Mouse (Mus musculus) intestine, postnatal 0 days (tissue): ENCODE results near the gene Sik3. TPM values are rescaled to one million over a fixed set of nuclear protein-coding genes. Genes with fewer than 3 reads are reported as not detected.
A peak's percentile ranks its signal among the peaks of the same experiment; 100 is the strongest.

ENCODE experiments used
- ATAC-seq: fragments of 200-750 bp; cut with Nextera tagmentation; 2 replicates; pipeline ENCODE4 v1.8.0; 2017; ENCODE audit warnings: mild to moderate bottlenecking, moderate TSS enrichment, moderate library complexity
- H3K27ac ChIP-seq: fragments of 300-500 bp; sonication (generic); 2 replicates; pipeline ENCODE4 v1.5.1; 2014; ENCODE audit warnings: mild to moderate bottlenecking, low read depth, low read length, moderate library complexity
- H3K27me3 ChIP-seq: fragments of 300-500 bp; sonication (generic); replicated peaks from 2 replicates; pipeline ENCODE4 v1.6.1; 2014; ENCODE audit warnings: low read length, mixed read lengths; ENCODE audit not compliant: control insufficient read depth, insufficient read depth
- H3K36me3 ChIP-seq: fragments of 300-500 bp; sonication (generic); 2 replicates; pipeline ENCODE4 v1.6.1; 2014; ENCODE audit warnings: mild to moderate bottlenecking, moderate library complexity; ENCODE audit not compliant: control insufficient read depth, insufficient read depth
- H3K4me1 ChIP-seq: fragments of 300-500 bp; sonication (generic); replicated peaks from 2 replicates; pipeline ENCODE4 v1.6.1; 2014; ENCODE audit warnings: antibody characterized with exemption, low read length, mixed read lengths; ENCODE audit not compliant: control insufficient read depth, insufficient read depth
- H3K4me2 ChIP-seq: fragments of 300-500 bp; sonication (generic); replicated peaks from 2 replicates; pipeline ENCODE4 v1.6.1; 2014; ENCODE audit warnings: low read depth, mild to moderate bottlenecking, moderate library complexity
- H3K4me3 ChIP-seq: fragments of 300-500 bp; sonication (generic); 2 replicates; pipeline ENCODE4 v1.5.1; 2014; ENCODE audit warnings: low read depth, low read length
- H3K9ac ChIP-seq: fragments of 300-500 bp; sonication (generic); 2 replicates; pipeline ENCODE4 v1.6.1; 2014; ENCODE audit warnings: mild to moderate bottlenecking, low read depth, low read length
- H3K9me3 ChIP-seq: fragments of 300-500 bp; sonication (generic); 2 replicates; pipeline ENCODE4 v1.6.1; 2016; ENCODE audit warnings: mixed run types; ENCODE audit not compliant: control insufficient read depth
- CTCF ChIP-seq: sonication (generic); IDR thresholded peaks from 2 replicates; pipeline ENCODE4 v1.5.1; 2016; ENCODE audit warnings: low read depth, mild to moderate bottlenecking, control low read depth, antibody characterized with exemption, moderate library complexity
- WGBS: fragments of 180-500 bp; shearing (Covaris S2); extraction: QIAGEN DNeasy Blood & Tissue Kit; methylation state at CpG from one replicate; pipeline ENCODE4 v1.1.7; 2014; 5-methylcytosine and 5-hydroxymethylcytosine counted together
- polyA plus RNA-seq: library from polyadenylated mRNA; unstranded; fragments of >200 nt; fragmentation: Nextera tagmentation; extraction: Ambion mirVana; gene quantifications from 2 replicates; pipeline ENCODE4 v1.2.1, GENCODE M21; 2015

Gene Sik3
- 7.4 and 10.0 TPM in 2 replicates for polyA plus RNA-seq

GRCm38 (mm10) chr9:46012091-46013008 is at the start of gene Sik3, which contains the start of gene Pafah1b2:
Gene Sik3, plus strand, starts transcription at chr9:46012820.
Gene Pafah1b2, minus strand, starts transcription at chr9:46012690.
- Histone ChIP-seq H3K4me2 (peak within 1 kb of the TSS; percentile 86), H3K4me1 (peaks cover 27% of the 10 kb centered on the region), H3K9ac (peak within 1 kb of the TSS; percentile 99), H3K27ac (peak within 1 kb of the TSS; percentile 95), H3K36me3 (no peaks in the 10 kb centered on the region), H3K4me3 (peak within 1 kb of the TSS; percentile 98), H3K9me3 (no peaks in the 10 kb centered on the region), H3K27me3 (no peaks in the 10 kb centered on the region)
- 3% methylated on average over 55 of the region's 78 CpGs for WGBS
- peak; percentile 81 for ATAC-seq
- TF ChIP-seq CTCF, result peak; percentile 91

GRCm38 (mm10) chr9:45963577-45963976 is 49.0 kb upstream of the Sik3 start:
- H3K36me3 ChIP-seq, result peaks cover 48% of the 10 kb centered on the region
- 65% methylated on average over 6 of the region's 6 CpGs for WGBS
- H3K27ac ChIP-seq, result peak overlapping the region; percentile 42; the same call in 1 of the 2 replicates
- no peak overlapping the region for H3K4me3 ChIP-seq
- no peaks in the 10 kb centered on the region for H3K4me1 ChIP-seq
- no peak overlapping the region for H3K4me2 ChIP-seq
- no peak overlapping the region for H3K9ac ChIP-seq
- H3K27me3 ChIP-seq, result no peaks in the 10 kb centered on the region
- ATAC-seq, result peak; percentile 74
- TF ChIP-seq CTCF, result no peak
- H3K9me3 ChIP-seq, result no peaks in the 10 kb centered on the region

- Histone ChIP-seq H3K9ac (no peak overlapping the region), H3K9me3 (no peaks in the 10 kb centered on the region), H3K27ac (no peak overlapping the region), H3K27me3 (no peaks in the 10 kb centered on the region), H3K4me2 (no peak overlapping the region), H3K4me1 (no peaks in the 10 kb centered on the region; the same call in 1 of the 2 replicates), H3K4me3 (no peak overlapping the region), H3K36me3 (peaks cover 32% of the 10 kb centered on the region)
- peak; percentile 51 for TF ChIP-seq CTCF
- no peak for ATAC-seq
- WGBS, result 79% methylated on average over 2 of the region's 2 CpGs
Observed at GRCm38 (mm10) chr9:45976884-45977283, 35.7 kb upstream of the Sik3 start.

- no peak for ATAC-seq
- Histone ChIP-seq H3K9me3 (no peaks in the 10 kb centered on the region), H3K27ac (no peak overlapping the region), H3K9ac (no peak overlapping the region), H3K4me1 (no peaks in the 10 kb centered on the region; the same call in 1 of the 2 replicates), H3K27me3 (no peaks in the 10 kb centered on the region), H3K36me3 (peaks cover 6% of the 10 kb centered on the region), H3K4me2 (no peak overlapping the region), H3K4me3 (no peak overlapping the region)
- TF ChIP-seq CTCF, result no peak
- 83% methylated on average over 2 of the region's 2 CpGs for WGBS
Observed at GRCm38 (mm10) chr9:45979778-45980177, 32.8 kb upstream of the Sik3 start.

GRCm38 (mm10) chr9:45980611-45981010 is 32.0 kb upstream of the Sik3 start:
- H3K9ac ChIP-seq, result no peak overlapping the region
- H3K4me3 ChIP-seq, result no peak overlapping the region
- peaks cover 4% of the 10 kb centered on the region for H3K36me3 ChIP-seq
- no peak overlapping the region for H3K4me2 ChIP-seq
- ATAC-seq, result no peak
- WGBS, result 80% methylated on average over 1 of the region's 1 CpGs
- H3K27me3 ChIP-seq, result no peaks in the 10 kb centered on the region
- H3K9me3 ChIP-seq, result no peaks in the 10 kb centered on the region
- no peak overlapping the region for H3K27ac ChIP-seq
- H3K4me1 ChIP-seq, result no peaks in the 10 kb centered on the region; the same call in 1 of the 2 replicates
- no peak for TF ChIP-seq CTCF

- no peaks in the 10 kb centered on the region for H3K9me3 ChIP-seq
- no peaks in the 10 kb centered on the region for H3K36me3 ChIP-seq
- H3K4me2 ChIP-seq, result no peak overlapping the region
- peak; percentile 47; the same call in 1 of the 2 replicates for TF ChIP-seq CTCF
- H3K27me3 ChIP-seq, result no peaks in the 10 kb centered on the region
- no peak overlapping the region for H3K27ac ChIP-seq
- no peak overlapping the region for H3K4me3 ChIP-seq
- no peak for ATAC-seq
- no peaks in the 10 kb centered on the region for H3K4me1 ChIP-seq
- H3K9ac ChIP-seq, result no peak overlapping the region
Observed at GRCm38 (mm10) chr9:45981331-45981730, 31.3 kb upstream of the Sik3 start.
